Mouse (Mus musculus): ENCODE results near the gene Blvrb. TPM values are rescaled to one million over a fixed set of nuclear protein-coding genes. Genes with fewer than 3 reads are reported as not detected.

The Blvrb gene
- total and polyA plus RNA-seq, 3 experiments, result 212 to 460 (median 438) TPM

DNA sequence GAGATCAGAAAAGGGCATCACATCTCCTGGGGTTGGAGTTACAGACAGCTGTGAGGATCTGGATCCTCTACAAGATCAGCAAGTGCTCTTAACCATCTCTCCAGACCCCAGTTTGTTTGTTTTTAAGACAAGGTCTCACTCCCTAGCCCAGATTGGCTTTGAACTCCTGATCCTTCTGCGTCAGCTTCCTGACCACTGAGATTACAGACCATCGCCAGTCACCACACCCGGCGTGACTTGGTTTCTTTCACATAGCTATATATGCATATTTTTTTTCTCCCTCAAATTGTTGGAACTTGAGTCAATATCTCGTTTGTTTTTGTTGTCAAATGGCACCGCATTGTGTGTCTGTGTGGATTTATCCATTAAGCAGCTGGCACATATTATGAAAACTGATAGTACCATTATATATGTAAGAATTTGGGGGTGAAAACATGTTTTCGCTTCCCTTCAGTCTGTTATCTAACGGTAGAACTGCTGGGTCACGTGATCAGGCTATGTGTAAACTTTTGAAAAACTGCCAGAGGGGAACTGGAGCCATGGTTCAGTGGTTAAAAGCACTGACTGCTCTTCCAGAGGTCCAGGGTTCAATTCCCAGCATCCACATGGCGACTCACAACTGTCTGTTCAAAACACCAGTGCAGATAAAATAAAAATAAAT lies 6.8 kb downstream of the Blvrb start:
- Histone ChIP-seq H3K4me1 (ENCODE audit: insufficient read depth, low read depth, low read length) (peaks cover 79% of the 10 kb centered on the region), H3K27me3 (ENCODE audit: insufficient read depth, low read length) (no peaks in the 10 kb centered on the region), H3K36me3 (replicated peaks) (peaks cover 58% of the 10 kb centered on the region), H3K4me3 (ENCODE audit: low read depth, low read length) (no peak overlapping the region; the same call in 1 of the 2 replicates), H3K9me3 (replicated peaks) (no peaks in the 10 kb centered on the region)
- ATAC-seq (ENCODE audit: extremely low read depth, insufficient number of reproducible peaks, low FRiP score, poor library complexity, severe bottlenecking), result no peak
- DNase-seq (ENCODE audit: low spot score), result no peak
- no peak for TF ChIP-seq TAL1 (conservative IDR thresholded peaks at IDR 0.05; ENCODE audit: low read depth, low read length)
- TF ChIP-seq GATA2 (IDR thresholded peaks at IDR 0.05; ENCODE audit: borderline replicate concordance, low read depth, low read length), result no peak
- no peak for TF ChIP-seq POLR2AphosphoS5 (IDR thresholded peaks at IDR 0.05; ENCODE audit: insufficient replicate concordance, low read depth, low read length)
- no peak for TF ChIP-seq CTCF (IDR thresholded peaks at IDR 0.05; ENCODE audit: low read depth, low read length)
- no peak for TF ChIP-seq GATA1 (IDR thresholded peaks at IDR 0.05; ENCODE audit: borderline replicate concordance, low read length)

DNA sequence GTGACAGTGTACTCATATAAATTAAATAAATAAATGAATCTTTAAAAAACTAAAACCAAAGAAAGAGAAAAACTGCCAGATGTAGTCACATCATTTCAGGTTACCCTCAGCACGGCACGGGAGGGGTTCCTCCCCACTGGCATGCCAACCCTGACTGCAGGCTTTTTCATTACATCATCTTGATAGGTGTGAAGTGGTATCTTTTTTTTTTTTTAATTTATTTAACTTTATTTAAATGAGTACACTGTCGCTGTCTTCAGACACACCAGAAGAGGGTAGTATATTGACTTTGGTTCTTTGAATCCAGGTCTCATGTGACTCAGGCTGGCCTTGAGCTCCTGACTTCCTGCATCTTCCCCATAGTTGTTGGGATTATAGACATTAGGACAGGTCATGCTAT lies 7.5 kb downstream of the Blvrb start:
- H3K36me3 ChIP-seq (replicated peaks), result peaks cover 58% of the 10 kb centered on the region
- peaks cover 77% of the 10 kb centered on the region for H3K4me1 ChIP-seq (ENCODE audit: insufficient read depth, low read depth, low read length)

DNA sequence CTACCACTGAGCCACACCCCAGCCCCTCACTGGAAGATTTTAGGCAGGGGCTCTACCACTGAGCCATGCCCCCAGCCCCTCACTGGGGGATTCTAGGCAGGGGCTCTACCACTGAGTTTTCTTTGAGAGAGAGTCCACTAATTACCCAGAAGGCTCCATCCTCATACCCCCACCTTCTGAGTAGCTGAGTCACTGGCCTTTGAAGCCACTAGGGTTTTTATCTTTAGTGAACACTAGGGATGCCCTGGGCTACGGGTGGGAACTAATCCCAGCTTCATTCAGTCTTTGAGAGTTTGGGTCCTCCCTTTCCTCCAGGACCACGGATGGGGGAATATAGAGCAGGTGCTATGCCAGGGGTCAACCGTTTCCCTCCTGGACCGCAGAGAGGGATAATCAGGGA lies 10.8 kb downstream of the Blvrb start:
- Histone ChIP-seq H3K4me1 (ENCODE audit: insufficient read depth, low read depth, low read length) (peaks cover 62% of the 10 kb centered on the region), H3K27me3 (ENCODE audit: insufficient read depth, low read length) (no peaks in the 10 kb centered on the region), H3K4me3 (ENCODE audit: low read depth, low read length) (no peak overlapping the region; the same call in 1 of the 2 replicates), H3K9me3 (replicated peaks) (no peaks in the 10 kb centered on the region), H3K36me3 (replicated peaks) (peaks cover 65% of the 10 kb centered on the region)
- DNase-seq (ENCODE audit: low spot score), result no peak
- TF ChIP-seq TAL1 (conservative IDR thresholded peaks at IDR 0.05; ENCODE audit: low read depth, low read length) (peak; percentile 26), GATA2 (IDR thresholded peaks at IDR 0.05; ENCODE audit: borderline replicate concordance, low read depth, low read length) (no peak)
- ATAC-seq (ENCODE audit: extremely low read depth, insufficient number of reproducible peaks, low FRiP score, poor library complexity, severe bottlenecking), result 0 out of 2 replicates have a peak, but pooled peaks have one; percentile 23

More for the DNA sequence above, 7.5 kb downstream of the Blvrb start:
- no peak for DNase-seq (ENCODE audit: low spot score)
- Histone ChIP-seq H3K9me3 (replicated peaks) (no peaks in the 10 kb centered on the region), H3K27me3 (ENCODE audit: insufficient read depth, low read length) (no peaks in the 10 kb centered on the region), H3K4me3 (ENCODE audit: low read depth, low read length) (no peak overlapping the region)
- no peak for TF ChIP-seq GATA1 (IDR thresholded peaks at IDR 0.05; ENCODE audit: borderline replicate concordance, low read length)
- TF ChIP-seq POLR2AphosphoS5 (IDR thresholded peaks at IDR 0.05; ENCODE audit: insufficient replicate concordance, low read depth, low read length), result no peak
- no peak for TF ChIP-seq TAL1 (conservative IDR thresholded peaks at IDR 0.05; ENCODE audit: low read depth, low read length)
- ATAC-seq (ENCODE audit: extremely low read depth, insufficient number of reproducible peaks, low FRiP score, poor library complexity, severe bottlenecking), result no peak

DNA sequence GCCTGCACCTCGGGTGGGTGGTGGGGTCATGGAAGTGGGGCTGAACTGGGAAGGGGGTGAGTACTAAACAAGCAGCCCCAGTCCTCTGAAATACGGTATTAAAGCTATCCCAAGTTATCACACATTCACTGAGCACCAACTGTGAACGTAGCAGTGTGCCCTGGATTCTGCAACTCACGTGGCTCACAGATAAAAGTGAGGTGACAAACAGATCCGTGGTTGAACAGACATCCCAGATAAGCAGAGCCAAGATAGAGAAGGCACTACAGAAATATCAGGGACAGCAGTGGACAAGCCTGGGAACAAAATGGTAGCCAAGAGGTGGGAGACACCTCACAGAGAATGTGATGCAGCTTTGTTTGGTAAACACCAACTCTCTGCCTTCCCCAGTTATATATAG lies 11.9 kb downstream of the Blvrb start:
- peak; percentile 33; the same call in 1 of the 2 replicates for TF ChIP-seq TAL1 (conservative IDR thresholded peaks at IDR 0.05; ENCODE audit: low read depth, low read length)
- no peak for TF ChIP-seq CTCF (IDR thresholded peaks at IDR 0.05; ENCODE audit: low read depth, low read length)
- peak overlapping the region; percentile 57; the same call in 1 of the 2 replicates for H3K4me3 ChIP-seq (ENCODE audit: low read depth, low read length)
- peak; percentile 28 for ATAC-seq (ENCODE audit: extremely low read depth, insufficient number of reproducible peaks, low FRiP score, poor library complexity, severe bottlenecking)
- no peaks in the 10 kb centered on the region for H3K27me3 ChIP-seq (ENCODE audit: insufficient read depth, low read length)
- H3K36me3 ChIP-seq (replicated peaks), result peaks cover 71% of the 10 kb centered on the region
- H3K4me1 ChIP-seq (ENCODE audit: insufficient read depth, low read depth, low read length), result peaks cover 54% of the 10 kb centered on the region
- DNase-seq (ENCODE audit: low spot score), result no peak
- H3K9me3 ChIP-seq (replicated peaks), result no peaks in the 10 kb centered on the region

DNA sequence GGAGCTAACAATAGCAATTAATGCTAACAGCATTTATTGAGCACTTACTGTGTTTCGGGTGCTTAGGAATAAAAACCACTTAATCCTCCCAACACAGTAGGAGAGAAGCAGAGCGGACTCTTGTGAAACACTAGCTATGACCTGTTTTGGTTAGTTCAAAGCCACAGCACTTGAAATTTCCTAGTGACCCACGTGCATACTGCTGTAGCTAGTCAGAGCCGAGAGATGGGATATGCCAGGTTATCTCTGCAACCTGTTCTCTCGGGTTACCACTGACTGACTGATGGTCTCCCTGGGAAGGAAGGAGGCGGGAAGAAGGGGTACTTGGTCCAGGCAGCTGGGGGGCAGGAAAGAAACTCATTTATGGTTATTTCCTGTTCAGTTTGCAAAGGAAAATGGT lies 12.7 kb downstream of the Blvrb start:
- TF ChIP-seq GATA2 (IDR thresholded peaks at IDR 0.05; ENCODE audit: borderline replicate concordance, low read depth, low read length) (no peak), GATA1 (IDR thresholded peaks at IDR 0.05; ENCODE audit: borderline replicate concordance, low read length) (no peak), TAL1 (conservative IDR thresholded peaks at IDR 0.05; ENCODE audit: low read depth, low read length) (no peak), CTCF (IDR thresholded peaks at IDR 0.05; ENCODE audit: low read depth, low read length) (no peak), POLR2AphosphoS5 (IDR thresholded peaks at IDR 0.05; ENCODE audit: insufficient replicate concordance, low read depth, low read length) (no peak)
- Histone ChIP-seq H3K36me3 (replicated peaks) (peaks cover 77% of the 10 kb centered on the region), H3K27me3 (ENCODE audit: insufficient read depth, low read length) (no peaks in the 10 kb centered on the region), H3K4me1 (ENCODE audit: insufficient read depth, low read depth, low read length) (peaks cover 46% of the 10 kb centered on the region), H3K4me3 (ENCODE audit: low read depth, low read length) (no peak overlapping the region), H3K9me3 (replicated peaks) (no peaks in the 10 kb centered on the region)
- no peak for DNase-seq (ENCODE audit: low spot score)
- ATAC-seq (ENCODE audit: extremely low read depth, insufficient number of reproducible peaks, low FRiP score, poor library complexity, severe bottlenecking), result no peak

DNA sequence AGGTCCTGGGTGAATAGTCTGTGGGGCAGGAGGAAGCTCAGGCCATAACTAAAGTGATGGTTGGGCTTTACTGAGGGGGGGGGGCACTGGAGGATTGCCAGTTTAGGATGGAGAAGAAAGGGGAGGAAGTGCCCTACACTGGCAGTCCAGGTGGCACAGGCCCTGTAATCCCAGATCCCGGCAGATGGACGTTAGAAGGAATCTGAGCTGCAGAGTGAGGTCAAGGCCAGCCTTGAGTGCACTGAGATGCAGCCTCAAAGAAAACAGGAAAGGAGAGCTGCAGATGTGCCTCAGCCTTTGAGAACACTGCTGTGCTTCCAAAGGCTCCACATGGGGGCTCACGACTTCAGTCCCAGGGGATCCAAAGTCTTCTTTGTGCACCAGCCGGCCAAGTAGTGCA lies 19.9 kb downstream of the Blvrb start:
- Histone ChIP-seq H3K4me1 (ENCODE audit: insufficient read depth, low read depth, low read length) (peaks cover 24% of the 10 kb centered on the region), H3K27me3 (ENCODE audit: insufficient read depth, low read length) (no peaks in the 10 kb centered on the region), H3K4me3 (ENCODE audit: low read depth, low read length) (no peak overlapping the region), H3K36me3 (replicated peaks) (peaks cover 55% of the 10 kb centered on the region), H3K9me3 (replicated peaks) (no peaks in the 10 kb centered on the region)
- no peak for ATAC-seq (ENCODE audit: extremely low read depth, insufficient number of reproducible peaks, low FRiP score, poor library complexity, severe bottlenecking)
- TF ChIP-seq TAL1 (conservative IDR thresholded peaks at IDR 0.05; ENCODE audit: low read depth, low read length) (no peak), GATA1 (IDR thresholded peaks at IDR 0.05; ENCODE audit: borderline replicate concordance, low read length) (no peak), POLR2AphosphoS5 (IDR thresholded peaks at IDR 0.05; ENCODE audit: insufficient replicate concordance, low read depth, low read length) (no peak), GATA2 (IDR thresholded peaks at IDR 0.05; ENCODE audit: borderline replicate concordance, low read depth, low read length) (no peak), CTCF (IDR thresholded peaks at IDR 0.05; ENCODE audit: low read depth, low read length) (no peak)
- DNase-seq (ENCODE audit: low spot score), result no peak

Measured in G1E (cell line).